Mouse (Mus musculus): ENCODE results near the gene Msi2.

The Msi2 gene

DNA sequence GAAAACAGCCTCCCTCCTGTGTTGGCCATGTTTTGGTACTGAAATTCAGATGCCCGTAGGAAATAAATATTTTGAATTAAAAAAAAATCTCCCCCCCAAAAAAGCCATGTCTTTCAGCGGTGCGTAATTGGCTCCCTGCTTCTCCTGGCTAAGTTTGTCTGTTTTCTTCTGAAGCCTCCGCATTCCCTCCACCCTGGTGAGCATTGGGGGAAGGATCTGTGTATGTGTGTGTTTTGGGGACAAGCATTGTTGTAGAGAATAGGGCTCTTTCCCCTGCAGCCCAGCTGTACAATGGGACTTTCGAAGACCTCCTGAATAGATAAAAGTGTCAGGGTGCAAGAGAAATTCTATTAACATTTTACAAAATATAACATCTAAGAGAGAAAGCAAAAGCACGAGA, 236.1 kb downstream of the Msi2 start:
- DNase-seq (ENCODE audit: low spot score in 2 of 2), result no peak

DNA sequence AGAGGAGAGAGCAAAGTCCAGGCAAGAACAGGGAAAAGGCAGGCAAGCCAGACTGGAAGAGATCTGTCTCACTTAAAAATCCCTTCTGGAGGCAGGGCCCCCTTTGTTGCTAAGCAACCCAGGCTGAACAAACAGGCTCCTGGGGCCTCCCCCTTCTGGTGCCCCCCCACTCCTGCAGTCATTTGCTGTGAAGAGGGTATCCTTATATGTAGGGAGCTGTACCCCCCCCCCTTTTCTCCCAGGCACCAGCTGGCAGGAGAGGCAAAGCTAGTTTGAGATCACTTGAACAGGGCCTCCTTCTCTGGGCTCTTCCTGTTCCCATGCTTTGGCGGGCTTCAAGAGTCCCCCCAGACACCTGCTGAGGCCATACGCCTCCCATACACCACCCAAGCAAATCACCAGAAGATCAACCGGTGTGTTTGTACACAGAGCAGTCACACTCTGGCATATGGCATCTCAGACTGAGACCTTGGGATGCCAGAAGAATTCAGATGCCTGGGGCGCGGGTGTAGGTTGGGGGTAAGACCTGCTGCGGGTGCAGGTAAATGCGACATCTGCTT, 236.6 kb downstream of the Msi2 start:
- DNase-seq (ENCODE audit: low spot score in 2 of 2), result peak in 1 of 2 experiments; percentile 62

DNA sequence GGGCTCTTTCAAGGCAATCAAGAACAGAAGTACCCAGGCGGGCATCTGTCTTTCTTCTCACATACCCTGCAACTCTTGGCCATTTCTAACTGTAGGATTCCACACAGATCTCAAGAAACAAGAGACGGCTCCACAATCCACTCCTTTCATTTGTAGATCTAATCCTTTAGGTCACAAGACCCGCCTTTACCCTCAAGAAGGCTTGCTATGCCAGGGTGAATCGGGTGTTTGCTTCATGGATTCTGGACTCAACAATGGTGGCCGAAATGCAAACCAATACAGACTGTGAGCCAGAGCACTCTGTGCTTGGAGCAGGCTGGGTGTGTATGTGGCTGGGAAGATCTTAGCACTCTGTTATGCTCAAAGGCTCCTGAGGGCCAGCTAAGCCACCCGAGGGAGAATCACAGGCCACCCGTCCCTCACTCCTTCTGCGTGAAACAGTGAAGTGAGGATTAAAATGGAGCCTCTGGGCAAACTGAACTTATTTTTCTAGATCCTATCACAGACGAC, 237.2 kb downstream of the Msi2 start:
- DNase-seq (ENCODE audit: low spot score in 2 of 2), result no peak

DNA sequence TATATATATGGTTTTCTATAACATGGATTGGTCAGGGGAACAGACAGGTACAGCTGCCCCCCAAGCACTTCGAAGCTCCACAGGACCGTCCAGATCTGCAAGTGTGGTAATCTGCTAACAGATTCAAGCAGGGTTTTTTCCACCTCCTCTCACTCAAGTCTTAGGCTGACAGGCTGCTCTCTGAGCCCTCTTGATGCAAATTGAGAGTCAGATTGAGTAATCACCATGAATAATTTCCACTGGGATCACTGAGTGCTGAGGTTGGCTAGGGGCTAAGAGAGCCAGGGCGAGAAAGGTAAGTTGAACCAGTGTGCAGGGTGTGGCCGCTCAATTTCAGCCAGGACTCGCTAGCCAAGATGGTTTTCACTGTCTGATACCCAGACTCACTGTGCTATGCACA, 238.8 kb downstream of the Msi2 start:
- no peak for DNase-seq (ENCODE audit: low spot score in 2 of 2)

DNA sequence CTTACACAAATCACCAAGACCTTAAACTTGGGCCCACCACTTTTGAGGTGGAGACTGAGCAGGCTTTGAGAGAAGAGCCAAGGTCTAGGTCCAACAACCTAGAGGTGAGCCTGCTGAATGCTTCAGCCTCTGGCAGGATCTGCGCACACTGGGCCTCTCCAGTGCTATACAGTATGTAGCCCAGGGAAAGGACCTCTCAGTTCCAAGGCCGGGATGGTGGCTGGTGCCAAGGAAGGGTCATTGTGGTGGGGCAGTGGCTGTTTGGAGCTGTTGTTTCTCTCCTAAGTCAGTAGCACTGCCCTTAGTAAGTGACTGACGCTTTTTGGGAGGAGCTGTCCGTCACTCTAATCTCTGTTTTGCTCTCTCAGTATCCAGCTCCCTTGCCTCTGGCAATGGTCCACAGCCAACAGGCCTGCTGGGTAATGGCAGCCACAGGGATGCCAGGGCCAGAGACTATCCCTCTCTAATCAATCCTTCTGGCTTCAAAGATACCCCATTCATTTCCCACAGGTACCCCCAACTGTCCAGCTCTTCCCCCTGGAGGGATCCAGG, 243.3 kb downstream of the Msi2 start:
- DNase-seq (ENCODE audit: low spot score in 2 of 2), result no peak

DNA sequence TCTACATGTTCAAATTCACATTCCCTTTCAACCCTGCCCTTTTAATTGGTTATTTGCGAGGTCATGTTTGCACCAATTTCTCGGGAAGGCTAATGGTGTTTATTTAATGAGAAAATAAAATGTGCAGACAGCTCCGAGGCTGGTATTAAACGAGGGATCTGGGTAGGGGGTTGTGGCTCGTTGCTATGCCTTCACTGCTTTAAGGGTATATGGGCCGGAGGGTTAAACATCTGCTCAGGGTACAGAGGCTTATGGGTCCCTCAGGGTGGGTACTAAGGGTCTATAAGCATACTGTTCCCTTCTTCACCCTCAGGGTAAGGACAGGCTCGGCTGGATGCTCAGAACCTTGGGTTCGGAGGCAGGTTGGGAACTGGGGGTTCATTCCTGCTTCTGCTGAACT, 245.6 kb downstream of the Msi2 start:
- DNase-seq (ENCODE audit: low spot score in 2 of 2), result no peak

DNA sequence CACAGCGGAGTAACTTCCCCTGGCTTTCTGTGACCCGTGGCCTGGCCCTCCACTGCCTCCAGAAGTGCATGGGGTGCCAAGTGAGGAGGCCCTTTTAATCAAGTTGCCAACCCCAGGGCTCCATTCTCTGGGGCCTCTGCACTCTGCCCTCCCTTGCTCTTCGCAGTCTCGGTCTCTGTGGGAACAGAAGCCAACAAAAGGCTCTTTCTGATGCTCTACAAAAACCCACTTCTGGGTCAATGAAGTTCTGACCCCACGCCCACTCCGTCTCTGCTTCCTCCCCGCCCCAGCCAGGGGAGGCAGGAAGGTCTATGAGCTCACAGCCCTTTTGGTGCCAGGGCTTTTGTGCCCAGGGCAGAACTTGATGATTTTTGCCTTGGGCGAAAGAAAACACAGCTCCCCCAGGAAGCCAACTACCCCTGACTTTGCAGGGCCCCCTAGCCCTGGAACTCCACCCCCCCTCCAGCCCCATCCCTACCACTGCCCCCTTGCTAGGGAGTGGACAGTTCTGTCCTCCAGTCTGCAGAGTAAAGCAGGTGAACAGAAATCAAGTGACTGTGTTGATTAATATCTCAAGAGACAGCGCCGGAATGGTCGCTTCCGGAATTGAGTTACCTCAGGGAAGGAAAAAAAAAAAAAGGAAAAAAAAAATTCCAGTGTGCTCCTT, 246.2 kb downstream of the Msi2 start:
- DNase-seq (ENCODE audit: low spot score in 2 of 2), result peak in 1 of 2 experiments; percentile 29

DNA sequence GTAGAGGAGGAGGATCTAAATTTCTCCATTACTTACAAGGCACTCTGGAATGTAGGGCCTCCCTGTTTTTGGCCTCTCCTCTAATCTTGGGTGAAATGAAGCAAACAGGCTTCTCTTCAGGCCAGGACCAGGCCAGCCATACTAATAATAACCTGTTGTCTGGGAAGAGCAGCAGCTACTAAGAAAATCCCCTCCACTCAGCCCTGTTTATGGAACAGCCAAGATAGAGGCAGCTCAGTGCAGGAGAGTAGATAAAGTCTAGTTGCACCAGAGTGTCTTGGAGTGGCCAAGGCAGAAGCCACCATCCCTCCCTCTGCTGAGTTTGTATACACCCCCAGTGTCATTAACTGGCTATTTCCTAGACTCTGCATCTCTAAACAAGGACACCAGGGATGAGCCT, 247.7 kb downstream of the Msi2 start:
- no peak for DNase-seq (ENCODE audit: low spot score in 2 of 2)

DNA sequence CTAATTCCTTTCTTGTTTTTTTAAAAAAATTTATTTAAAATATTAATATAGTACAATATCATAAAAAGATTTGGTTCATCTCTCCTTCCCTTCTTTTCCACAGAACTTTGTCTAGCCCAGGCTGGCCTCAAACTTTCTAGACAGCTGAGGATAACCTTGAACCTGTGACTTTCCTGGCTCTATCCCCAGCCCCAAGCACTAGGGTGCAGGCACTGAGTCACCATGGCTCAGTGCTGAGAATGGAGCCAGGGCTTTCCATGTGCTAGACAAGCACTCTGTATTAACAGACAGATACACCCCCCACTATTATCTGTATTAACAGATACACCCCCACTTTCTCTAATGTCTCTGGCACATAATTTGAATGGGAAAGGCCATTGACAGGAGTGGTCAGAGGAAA, 249.3 kb downstream of the Msi2 start:
- no peak for DNase-seq (ENCODE audit: low spot score in 2 of 2)

DNA sequence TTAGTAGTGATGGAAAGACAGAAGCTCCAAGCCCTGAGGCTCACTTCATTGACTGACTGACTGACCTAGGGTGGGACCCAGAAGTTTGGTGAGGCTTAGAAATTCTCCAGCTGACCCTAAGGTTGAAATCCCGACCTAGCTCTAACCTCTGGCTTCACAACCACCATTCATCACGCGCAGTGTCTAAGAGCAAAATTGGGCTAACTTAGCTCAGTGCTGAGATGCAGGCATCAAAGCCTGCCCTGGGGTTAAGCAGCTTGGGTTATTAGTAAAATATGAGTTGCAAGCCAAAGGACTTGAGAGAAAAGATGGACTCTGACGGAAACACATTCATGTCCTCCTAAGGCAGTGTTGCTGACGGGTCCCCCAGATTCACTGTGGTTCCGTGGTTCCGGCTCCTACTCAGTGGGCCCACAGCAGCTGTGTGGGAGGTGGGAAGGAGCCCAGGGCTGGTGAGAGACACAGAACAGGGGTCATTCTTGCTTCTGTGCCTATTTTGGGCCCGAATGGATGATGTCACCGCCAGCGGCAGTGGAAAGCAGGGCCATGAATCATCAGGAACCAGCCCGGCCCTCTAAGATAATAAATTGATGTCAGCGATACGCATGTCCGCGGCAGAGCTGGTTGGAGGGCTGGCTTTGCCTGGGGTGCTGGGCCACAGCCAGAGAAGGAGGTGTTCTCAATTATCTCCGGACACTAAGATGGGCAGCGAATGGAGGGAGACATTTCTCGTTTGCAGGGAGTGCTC, 250.6 kb downstream of the Msi2 start:
- no peak for DNase-seq (ENCODE audit: low spot score in 2 of 2)

DNA sequence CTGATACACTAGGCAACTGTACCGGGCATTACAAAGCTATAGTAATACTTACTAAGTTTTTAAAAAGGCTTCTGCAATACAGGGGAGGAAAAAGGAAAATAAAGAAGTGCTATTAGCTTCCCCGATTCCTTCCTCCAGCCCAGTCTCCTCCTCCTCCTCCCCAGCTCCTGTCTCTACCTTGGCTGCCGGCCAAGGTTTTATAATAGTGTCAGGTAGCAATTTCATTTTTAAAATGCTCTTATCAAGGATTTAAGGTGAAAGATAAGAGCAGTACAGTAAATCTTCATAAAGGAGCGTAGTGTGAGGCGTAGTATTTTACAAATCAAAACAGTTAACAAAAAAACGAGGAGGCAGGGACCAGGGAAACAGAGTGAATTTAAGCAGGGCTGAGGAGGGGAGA, 254.4 kb downstream of the Msi2 start:
- DNase-seq (ENCODE audit: low spot score in 2 of 2), result no peak

DNA sequence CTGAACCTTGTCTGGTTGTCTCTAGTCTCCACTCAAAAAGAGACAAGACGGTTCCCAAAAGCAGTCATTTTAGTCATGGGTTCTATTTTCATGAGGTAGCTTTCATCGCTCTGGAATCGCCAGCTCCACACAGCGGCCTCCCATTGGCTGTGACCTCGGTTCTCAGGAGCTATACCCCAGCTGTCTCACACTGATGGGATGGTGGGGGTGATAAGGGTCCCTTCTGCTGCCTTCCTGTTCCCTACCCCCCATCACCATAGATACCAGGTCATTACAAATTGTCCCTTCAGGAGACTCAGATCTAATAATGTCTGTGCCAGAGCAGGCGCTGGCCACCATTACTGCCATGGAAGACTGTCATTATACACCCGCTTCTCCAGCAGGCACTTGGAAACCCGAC, 255.5 kb downstream of the Msi2 start:
- no peak for DNase-seq (ENCODE audit: low spot score in 2 of 2)

DNA sequence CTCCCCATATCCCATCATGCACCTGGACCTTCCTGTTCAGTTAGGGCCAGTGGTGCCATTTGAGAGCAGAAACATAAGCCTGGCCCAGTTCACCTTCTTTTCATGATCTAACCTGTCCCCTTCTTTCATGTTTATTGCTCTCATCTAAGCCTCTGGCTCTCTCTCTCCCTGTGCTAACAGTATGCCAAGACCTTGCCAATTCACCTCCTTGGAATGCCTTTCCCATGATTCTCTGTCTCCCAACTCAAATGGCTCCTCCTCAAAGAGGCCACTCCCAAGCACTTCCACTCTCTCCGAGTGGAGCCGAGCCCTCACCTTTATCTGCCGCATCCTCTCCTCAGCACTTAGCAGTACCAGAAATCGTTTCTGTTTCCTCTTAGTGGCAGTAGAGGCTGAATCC, 256.7 kb downstream of the Msi2 start:
- DNase-seq (ENCODE audit: low spot score in 2 of 2), result no peak

DNA sequence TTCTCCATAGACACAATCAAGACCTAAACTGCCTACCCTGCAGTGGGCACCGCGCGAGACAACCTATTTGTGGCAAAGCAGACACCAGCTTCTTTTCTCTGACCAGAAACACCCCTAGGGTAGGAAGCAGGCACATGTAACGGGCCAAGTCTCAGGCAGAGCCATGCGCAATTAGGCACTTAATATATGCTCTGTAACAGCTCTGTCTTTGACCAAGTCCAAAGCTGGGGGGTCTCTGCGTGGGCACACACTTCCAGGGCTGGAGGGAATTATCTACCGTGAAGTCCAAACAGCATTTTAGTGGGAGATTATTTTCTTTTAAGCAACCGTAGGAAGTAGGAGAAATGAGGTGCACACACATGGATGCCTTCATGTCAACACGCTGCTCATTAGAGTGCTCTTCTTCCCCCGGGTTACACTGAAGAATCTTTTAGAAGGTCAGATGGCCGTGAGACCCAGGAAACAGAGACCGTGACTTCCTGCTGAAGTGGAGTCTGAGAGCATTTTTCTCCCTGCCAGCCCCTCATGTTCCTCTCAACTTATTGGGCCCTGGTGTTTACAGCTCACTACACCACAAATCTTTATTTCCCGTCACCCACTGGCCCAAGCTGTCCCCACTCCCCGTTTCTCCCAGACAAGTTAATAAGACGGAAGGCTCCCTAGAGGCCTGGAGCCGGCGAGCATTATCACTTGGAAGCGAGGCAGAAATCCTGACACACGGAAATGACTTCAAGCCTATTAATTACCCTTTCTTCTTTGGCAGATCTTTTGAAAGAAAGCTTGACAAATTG, 258.2 kb downstream of the Msi2 start:
- no peak for DNase-seq (ENCODE audit: low spot score in 2 of 2)

DNA sequence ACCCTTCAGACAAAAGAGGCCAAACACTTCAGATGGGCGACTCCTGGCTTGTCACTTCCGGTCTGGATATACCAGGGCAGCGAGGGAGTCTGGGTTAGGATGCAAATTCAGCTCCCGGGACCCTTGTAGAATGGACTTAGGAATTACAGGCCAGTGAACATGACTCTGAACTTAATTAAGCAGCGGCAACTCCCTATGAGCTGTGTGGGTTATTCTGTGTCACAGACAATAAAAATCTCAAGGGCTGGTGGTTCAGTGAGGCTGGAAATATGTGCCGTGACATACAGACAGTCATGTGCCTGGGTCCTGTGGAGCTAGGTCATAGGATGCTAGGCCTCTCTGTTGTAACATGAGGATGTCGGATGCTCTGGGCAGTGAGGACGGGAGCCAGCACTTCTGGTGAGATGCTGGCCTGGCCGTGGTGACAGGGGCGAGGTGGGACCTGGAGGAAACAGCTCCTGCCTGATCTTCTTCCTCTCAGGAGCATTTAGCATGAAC, 261.0 kb downstream of the Msi2 start:
- DNase-seq (ENCODE audit: low spot score in 2 of 2), result no peak

DNA sequence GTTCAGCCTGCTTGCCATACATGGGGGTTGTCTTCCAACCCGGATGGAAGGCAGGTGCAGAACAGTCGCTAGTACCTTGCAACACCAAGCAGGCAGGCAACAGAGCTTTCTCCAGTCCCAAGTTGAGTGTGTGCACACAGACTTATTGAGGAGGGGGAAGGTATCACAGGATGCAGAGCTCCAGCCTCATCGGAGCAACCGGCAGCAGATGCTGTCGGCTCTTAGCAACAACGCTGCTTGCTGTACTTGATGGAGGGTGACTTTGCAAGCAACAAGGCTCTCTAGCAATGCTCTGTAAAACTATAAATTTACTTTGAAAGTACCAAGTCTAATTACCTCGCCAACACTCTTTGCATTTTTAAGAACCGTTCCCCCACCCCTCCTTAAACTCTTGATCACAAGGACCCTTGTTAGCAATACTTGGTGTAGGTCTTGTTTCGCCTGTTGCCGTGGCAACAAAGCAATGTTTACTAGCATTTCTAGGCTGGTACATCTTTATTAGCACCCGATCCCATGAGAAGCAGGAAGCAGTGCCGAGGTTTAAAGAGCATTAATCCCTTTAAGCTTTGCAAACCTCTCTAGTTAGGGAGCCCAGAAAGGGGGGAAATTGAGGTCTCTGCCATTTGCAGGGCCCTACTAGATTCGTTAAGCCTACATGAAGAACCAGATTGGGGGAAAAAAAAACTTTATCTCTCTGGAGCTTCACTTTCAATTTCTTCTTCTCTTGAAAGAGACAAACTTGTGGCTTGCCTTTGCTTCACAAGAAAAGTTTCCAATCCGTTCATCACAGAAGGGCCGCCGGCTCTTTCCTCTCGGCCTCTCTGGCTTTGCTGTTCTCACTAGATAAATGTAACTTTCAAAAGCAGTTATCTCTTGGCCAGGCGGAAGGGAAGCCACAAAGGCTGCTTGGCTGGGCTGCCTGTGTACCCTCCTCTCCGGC, 263.2 kb downstream of the Msi2 start:
- DNase-seq (ENCODE audit: low spot score in 2 of 2), result no peak

DNA sequence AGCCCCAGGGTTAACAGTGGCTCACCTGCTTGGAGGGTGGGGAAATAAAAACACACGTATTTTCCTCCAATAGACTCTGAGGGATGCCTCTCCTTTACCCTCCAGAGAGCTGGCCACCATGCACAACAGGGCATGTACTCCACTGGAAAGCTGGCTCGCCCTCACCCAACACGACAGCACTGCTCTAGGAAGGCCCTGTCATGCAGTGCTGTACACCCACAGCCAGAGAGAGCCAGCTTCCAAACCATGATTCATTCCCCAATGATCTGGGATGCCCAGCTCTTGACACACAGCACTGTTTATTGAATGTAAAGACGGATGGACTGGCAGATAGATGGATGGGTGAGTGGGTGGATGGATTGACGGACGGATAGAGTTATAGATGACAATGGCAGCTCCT, 269.1 kb downstream of the Msi2 start:
- DNase-seq (ENCODE audit: low spot score in 2 of 2), result no peak

DNA sequence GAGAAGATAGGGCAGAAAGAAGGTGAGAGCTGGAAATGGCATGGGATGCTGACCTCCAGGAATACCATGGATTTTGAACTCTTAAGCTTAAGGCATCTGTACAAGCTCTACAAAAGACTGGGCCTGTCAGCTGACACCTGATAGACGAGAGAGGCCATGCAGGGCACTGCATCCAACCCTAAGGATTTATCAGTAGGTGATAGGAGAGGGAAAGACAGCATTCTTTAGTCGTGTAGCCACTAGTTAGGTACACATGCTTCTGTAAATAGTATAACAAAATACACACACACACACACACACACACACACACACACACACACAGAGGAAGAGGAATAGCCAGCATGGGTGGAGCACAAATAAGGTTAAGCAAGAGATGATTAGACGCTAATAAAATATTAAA, 269.7 kb downstream of the Msi2 start:
- DNase-seq (ENCODE audit: low spot score in 2 of 2), result no peak

DNA sequence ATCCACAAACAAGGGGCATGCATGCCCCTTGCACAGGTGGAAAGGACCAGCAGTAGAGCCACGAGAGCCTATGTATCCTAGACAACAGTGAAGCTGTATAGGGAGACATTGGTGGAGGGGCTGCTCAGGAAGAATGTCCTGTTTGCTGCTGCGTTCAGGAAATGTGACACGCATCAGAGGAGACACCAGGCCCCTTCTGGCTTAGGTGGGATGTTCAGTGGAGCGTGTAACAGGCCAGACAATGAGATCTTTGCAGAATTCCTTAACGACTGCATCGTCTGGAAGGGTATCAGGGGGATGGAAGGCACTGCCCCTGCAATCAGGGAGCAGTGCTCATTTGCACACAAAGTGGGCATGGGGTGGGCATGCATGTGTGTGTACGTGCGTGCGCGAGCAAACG, 271.0 kb downstream of the Msi2 start:
- peak in 1 of 2 experiments; percentile 39 for DNase-seq (ENCODE audit: low spot score in 2 of 2)

DNA sequence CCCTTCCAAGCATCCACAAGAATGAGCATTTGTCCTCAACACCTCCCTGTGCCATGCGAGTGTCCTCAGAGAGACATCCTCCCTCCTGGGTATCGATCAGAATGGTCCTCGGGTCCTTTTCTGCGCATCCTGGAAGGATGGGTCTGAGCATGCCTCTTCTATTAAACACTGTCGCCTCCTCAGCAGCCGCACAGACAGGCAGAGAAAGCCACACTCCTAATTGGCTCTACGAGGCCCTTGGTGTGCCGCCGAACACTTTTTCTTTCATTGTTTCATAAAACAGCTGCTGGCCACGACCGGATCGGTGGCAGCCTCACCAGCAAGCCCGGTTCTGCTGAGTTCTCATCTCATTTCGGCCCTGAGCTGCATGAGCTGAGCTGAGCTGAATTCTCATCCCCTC, 274.4 kb downstream of the Msi2 start:
- no peak for DNase-seq (ENCODE audit: low spot score in 2 of 2)

DNA sequence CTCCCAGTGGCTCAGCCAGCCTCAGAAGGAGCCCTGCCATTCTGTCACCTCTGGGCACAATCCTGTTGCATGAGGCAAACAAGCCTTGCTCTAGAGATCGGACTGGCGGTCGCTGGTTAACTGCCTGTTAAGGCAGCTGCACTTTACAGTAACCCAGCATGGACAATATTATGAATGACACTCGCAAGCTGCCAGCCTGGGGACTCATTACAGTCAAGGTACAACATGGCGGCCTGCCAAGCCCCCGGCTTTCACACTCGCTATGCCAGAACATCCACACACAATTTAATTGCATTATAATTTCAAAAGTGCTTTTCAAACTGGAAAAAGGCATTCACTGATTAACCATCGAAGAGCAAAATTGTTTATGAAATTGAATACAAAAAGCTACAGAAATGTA, 275.0 kb downstream of the Msi2 start:
- peak in 1 of 2 experiments; percentile 67 for DNase-seq (ENCODE audit: low spot score in 2 of 2)
